Mouse (Mus musculus): ENCODE measurements around the gene Prep. TPM values are rescaled to one million over a fixed set of nuclear protein-coding genes. Genes with fewer than 3 reads are reported as not detected.
"Not testable (repeated sequence)": the region's sequence is repeated elsewhere in the genome, so short reads cannot be mapped to it uniquely, and the experiment has no call there.

The Prep gene
- total RNA-seq, 2 experiments from 2014 or later: 14.5 to 14.6 TPM

GRCm38 (mm10) chr10:45151771-45152692 is 85.0 kb downstream of the Prep start:
- intact Hi-C loops (cut with DNase I): no loop called here
- DNase-seq (ENCODE audit: low spot score in 2 of 2): peak in 1 of 2 experiments; percentile 24

DNA sequence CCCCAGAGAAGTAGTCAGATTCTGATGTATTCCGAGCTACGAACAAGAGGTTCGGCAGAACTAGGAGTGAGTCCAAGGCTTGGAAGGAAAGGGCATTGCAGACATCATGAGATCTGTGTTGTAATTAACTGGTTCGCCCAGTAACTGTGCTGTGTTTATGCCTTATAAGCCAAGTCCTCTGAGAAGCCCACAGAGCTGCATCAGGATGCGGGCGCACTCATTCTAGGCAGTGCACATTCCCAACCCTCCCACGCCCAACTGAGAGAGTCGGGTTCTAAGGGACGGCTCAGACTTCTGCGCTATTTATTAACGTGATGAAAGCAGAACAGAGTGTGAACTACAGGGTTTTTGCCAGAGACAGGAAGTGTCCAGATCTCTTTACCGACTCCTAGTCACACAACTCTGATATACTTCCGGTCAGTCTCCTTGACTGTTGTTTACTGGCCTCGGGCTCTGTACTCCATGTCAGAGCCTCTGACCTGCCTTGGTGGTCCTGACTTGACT is 87.6 kb downstream of the Prep start:
- DNase-seq (ENCODE audit: low spot score in 2 of 2): no peak
- intact Hi-C loops (cut with DNase I): no loop called here

- intact Hi-C loops (cut with DNase I): no loop called here
- no peak for DNase-seq (ENCODE audit: low spot score in 2 of 2)
Measured at GRCm38 (mm10) chr10:45165851-45166250, 98.8 kb downstream of the Prep start.

GRCm38 (mm10) chr10:45173927-45174326 is 106.9 kb downstream of the Prep start:
- DNase-seq (ENCODE audit: low spot score in 2 of 2): no peak

DNA sequence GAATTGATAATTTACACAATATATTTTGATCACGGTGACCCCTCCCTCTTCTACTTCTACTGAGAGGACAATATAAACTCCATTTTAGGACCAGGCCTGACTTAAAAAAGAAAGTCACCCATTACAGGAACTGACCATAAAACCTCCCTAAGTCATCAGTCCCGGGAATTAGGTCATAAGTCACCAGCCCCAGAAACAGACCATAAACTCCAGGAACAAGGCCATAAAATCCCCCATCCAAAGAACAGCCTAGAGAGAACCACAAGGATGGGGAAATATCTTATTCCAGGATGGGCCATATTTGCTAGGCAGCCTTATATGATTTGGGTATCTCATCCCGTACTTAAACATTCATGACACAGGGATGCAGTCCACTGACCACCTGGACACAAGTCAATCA is 107.3 kb downstream of the Prep start:
- intact Hi-C loops (cut with DNase I): no loop called here
- DNase-seq (ENCODE audit: low spot score in 2 of 2): no peak

More at GRCm38 (mm10) chr10:45173927-45174326, 106.9 kb downstream of the Prep start:
- intact Hi-C loops (cut with DNase I): no loop called here

GRCm38 (mm10) chr10:45177798-45178197 is 110.8 kb downstream of the Prep start, which contains the start of gene Popdc3:
Popdc3 (plus strand) TSS chr10:45178098.
- DNase-seq (ENCODE audit: low spot score in 2 of 2); intact Hi-C loops (cut with DNase I): not testable (repeated sequence)

DNA sequence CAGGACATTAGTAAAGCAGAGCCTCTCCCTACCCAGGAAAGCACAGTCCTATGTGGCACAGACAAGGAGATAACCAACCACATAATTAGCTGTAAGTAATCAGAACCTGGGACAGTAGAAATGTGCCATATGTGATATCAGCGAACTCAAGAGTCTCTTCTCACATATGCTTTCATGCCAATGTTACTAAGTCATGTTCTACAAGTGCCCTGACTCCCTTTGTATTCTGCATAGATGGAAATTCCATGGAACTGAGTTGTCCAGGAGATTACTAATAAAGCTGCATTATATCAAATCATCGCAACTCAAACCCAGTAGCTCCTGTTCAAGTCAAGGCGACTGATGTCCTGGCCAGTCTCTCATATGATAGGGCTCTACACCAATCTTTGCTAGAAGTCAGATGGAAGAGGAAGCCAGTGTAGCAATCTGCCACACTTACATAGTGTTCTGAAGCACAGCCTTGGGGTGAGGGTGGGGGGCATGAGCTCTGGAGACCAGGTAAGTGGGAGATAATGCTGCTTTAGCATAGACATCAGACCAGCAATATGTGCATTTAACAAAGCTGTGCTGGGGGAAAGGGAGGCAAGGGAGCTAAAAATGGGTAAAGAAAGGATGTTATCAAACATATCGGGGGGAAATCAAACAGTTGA is 113.8 kb downstream of the Prep start:
- no peak for DNase-seq (ENCODE audit: low spot score in 2 of 2)
- intact Hi-C loops (cut with DNase I): no loop called here

DNA sequence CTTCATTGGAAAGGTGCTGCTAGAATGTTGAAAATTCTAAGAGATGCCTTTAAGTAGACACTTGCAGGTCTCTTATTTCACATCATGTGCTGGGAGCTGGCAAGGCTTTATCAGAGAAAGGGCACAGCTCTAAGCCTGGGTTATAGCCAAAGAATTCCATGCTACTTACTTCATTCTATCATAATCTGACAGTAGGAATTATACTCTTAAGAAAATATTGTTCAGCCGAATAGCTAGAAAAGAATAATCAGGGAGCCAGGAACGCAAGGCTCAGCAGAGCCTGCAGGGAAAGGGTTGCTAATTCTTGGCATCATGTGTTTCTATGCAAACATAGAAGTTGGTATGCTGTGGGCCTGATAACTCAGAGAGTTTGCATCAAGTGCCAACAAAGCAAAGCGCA is 114.3 kb downstream of the Prep start:
- no peak for DNase-seq (ENCODE audit: low spot score in 2 of 2)
- intact Hi-C loops (cut with DNase I): no loop called here

GRCm38 (mm10) chr10:45185457-45185856 is 118.5 kb downstream of the Prep start:
- intact Hi-C loops (cut with DNase I): no loop called here
- DNase-seq (ENCODE audit: low spot score in 2 of 2): no peak

GRCm38 (mm10) chr10:45193330-45194310 is 126.6 kb downstream of the Prep start:
- no peak for DNase-seq (ENCODE audit: low spot score in 2 of 2)
- intact Hi-C loops (cut with DNase I): no loop called here

DNA sequence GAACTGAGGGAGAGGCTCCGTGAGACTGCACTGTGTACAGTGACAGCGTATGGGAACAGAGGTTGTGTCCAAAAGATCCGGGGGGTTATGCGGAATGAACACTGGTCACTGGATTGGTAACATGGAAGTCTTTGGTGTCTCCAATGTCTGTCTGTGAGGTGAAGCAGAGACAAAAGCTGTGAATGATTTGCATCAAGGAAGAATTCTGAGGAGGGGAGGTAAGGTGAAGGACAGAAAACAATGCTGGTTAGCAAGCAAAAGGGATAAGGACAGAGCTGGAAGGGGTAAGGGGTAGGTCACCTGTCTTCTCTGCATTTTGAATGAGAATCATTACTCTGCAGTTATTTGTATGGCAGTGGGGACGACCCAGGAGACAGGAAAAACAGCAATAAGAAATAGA is 127.5 kb downstream of the Prep start:
- intact Hi-C loops (cut with DNase I): no loop called here
- no peak for DNase-seq (ENCODE audit: low spot score in 2 of 2)

DNA sequence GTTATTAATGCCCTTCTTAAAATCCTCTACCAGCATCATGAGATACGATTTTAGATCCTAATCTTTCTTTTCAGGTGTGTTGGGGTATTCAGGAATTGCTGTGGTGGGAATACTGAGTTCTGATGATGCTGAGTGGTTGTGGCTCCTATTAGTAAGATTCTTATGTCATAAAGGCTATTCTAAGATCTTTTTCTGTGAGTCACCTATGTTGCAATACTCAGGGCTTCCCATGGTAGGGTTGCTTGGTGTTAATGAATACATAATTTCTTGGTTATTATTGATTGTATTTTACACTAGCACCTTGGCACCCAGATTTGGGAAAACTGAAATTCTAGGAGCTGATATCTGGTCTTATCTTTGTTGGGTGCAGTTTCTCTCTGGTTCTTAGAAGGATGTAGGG is 137.6 kb downstream of the Prep start:
- intact Hi-C loops (cut with DNase I): no loop called here

GRCm38 (mm10) chr10:45210201-45210600 is 143.2 kb downstream of the Prep start:
- no peak for DNase-seq (ENCODE audit: low spot score in 2 of 2)
- intact Hi-C loops (cut with DNase I): no loop called here

More for the DNA sequence above, 137.6 kb downstream of the Prep start:
- no peak for DNase-seq (ENCODE audit: low spot score in 2 of 2)

- intact Hi-C loops (cut with DNase I): no loop called here
- no peak for DNase-seq (ENCODE audit: low spot score in 2 of 2)
Measured at GRCm38 (mm10) chr10:45216676-45217075, 149.7 kb downstream of the Prep start.

Small RNAs within 50 kb of the gene (microRNA-seq; reads per million reads assigned to microRNA genes)
- 0 reads per million in 2 experiments for gene Gm23766

Other genes starting within 250 kb of the Prep start
- gene Popdc3, start 110.9 kb downstream of the Prep start, total RNA-seq (2021): 1 to 10 TPM in 1 of 2 experiments, under 1 TPM in 1; 0.75 to 1.6 TPM

All from left cerebral cortex, postnatal 14 days (tissue).